Mouse (Mus musculus): Measurements from ENCODE around the gene Opn1sw. TPM values are rescaled to one million over a fixed set of nuclear protein-coding genes. Genes with fewer than 3 reads are reported as not detected.

Opn1sw gene
- total RNA-seq (2023; ENCODE audit: inconsistent age): not detected in 4 replicates

GRCm38 (mm10) chr6:29388052-29388518 is at the start of gene Opn1sw:
Opn1sw (minus strand) TSS chr6:29388468.

DNA sequence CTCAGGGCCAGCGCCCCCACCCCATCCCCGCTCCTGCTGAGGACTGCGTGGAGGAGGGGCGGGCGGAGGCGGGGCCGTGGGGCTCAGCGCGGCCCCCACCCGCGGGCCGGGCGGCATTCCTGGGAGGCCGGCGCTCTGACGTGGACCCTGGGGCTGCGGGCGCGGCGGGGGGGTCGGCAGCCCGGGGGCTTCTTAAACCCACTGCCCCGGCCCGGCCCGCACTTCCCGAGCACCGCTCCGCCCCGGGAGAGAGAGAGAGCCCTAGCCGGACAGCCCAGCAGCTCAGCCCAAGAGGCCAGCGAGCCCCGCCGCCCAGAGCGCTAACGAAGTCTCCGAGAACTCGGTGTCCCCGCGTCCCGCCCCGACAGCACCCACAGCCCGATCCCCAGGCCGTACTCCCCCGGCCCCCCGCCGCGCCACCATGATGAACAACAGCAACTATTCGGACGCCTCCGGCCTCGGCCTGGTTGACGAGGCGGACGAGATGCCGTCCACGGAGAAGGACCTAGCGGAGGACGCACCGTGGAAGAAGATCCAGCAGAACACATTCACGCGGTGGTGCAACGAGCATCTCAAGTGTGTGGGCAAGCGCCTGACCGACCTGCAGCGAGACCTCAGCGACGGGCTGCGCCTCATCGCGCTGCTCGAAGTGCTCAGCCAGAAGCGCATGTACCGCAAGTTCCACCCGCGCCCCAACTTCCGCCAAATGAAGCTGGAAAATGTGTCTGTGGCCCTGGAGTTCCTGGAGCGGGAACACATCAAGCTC is 45.0 kb upstream of the Opn1sw start, which contains the start of gene Flnc:
TSS of gene Flnc (plus strand) at position 219 of the 766 bp plus-strand sequence.

DNA sequence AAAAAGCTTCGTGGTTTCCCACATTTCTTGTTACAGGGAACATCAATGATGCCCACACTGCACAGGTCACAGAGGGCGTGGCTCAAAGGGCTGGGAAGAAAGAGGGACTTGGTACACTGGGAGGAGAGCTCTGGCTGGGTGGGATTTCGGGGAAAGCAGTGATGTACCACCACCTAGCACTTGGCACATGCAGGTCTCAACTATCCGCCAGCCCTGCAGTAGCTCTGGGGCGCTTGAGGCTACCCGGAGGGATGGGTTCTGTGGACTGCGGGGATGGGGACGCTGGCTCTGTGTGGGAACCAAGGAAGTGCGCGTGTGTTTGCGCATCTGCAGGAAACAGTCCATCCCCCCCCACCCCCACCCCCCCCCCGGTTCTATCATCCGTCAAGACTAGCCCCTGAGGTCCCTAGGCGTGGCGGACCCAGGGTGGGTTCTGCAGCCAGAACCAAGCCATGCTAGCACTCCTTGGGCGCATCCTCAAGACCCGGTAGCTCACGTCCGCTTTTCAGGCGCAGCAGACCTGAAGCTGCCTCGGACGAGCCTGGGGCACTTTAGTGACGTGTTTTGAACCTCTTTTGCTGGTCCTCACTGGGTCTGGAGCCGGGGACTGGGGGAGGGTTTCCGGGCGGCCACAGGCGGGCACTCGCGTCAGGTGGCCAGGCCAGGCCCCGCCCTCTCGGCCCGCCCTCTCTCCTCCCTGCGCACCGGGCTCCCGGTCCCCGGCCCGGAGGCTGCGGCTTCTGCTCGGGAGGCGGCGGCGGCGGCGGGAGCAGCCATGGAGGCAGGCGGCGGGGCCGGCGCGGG is 7.8 kb upstream of the Opn1sw start, which contains the start of gene Ccdc136:
TSS of gene Ccdc136 (plus strand) at position 400 of the 804 bp plus-strand sequence.

DNA sequence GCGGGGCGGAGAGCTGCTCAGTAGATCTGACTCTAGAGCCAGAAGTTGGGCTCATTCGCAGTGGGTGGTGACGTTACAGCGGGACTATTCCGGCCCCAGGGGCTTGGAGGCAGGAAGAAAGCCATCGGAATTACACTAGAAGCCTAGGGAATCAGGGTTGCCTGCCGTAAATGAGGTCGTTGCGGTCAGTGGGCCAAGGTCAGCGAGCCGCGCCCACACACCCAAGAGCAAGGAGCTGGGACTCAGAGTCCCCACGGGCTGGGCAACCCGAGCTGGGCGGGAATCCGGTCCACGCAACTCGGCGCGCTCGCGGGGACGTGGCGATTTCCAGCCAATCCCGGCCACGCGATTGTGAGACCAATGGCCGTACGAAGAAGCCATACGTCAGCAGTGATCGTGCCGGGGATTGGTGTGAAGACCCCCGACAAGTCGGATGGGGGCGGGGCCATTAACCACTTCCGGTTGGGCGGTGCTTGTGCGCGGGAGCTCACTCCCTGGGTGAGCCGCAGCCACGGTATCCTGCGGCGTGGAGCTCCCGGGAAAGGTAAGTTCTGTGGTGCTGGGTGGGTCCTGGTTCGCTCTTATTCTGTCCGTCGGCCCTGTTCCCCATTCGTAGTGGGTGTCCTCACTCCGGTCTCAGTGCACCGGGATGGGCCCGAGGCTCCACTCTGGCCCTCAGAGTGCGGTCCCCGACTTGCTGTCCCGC is 40.5 kb downstream of the Opn1sw start, which contains the start of gene Calu:
TSS of gene Calu (plus strand) at position 405 of the 706 bp plus-strand sequence.

Other genes with a start within 250 kb of the Opn1sw start
- 83.3 to 110 TPM (median 99.1 TPM) in 4 replicates for gene Rbm28, start 223.5 kb downstream of the Opn1sw start, total RNA-seq (2023; ENCODE audit: inconsistent age)
- 0.15 to 0.35 TPM (median 0.18 TPM) in 3 of 4 replicates, not detected in the other for gene Prrt4, start 208.9 kb downstream of the Opn1sw start, total RNA-seq (2023; ENCODE audit: inconsistent age)
- 50.0 to 66.5 TPM (median 62.4 TPM) in 4 replicates for gene Impdh1, start 172.1 kb downstream of the Opn1sw start, total RNA-seq (2023; ENCODE audit: inconsistent age)
- 19.0 to 23.3 TPM (median 19.3 TPM) in 4 replicates for gene Hilpda, start 116.0 kb downstream of the Opn1sw start, total RNA-seq (2023; ENCODE audit: inconsistent age)
- gene Fam71f2, start 108.9 kb downstream of the Opn1sw start, total RNA-seq (2023; ENCODE audit: inconsistent age): 1.4 to 2.6 TPM in 2 of 4 replicates, not detected in the others
- gene Fam71f1, start 69.3 kb downstream of the Opn1sw start, total RNA-seq (2023; ENCODE audit: inconsistent age): not detected in 4 replicates
- 44.1 to 51.6 TPM (median 49.2 TPM) in 4 replicates for gene Calu, start 40.4 kb downstream of the Opn1sw start, total RNA-seq (2023; ENCODE audit: inconsistent age)
- gene Ccdc136, start 7.8 kb upstream of the Opn1sw start, total RNA-seq (2023; ENCODE audit: inconsistent age): not detected in 4 replicates
- 0.06 TPM in 1 of 4 replicates, not detected in the others for gene Flnc, start 44.8 kb upstream of the Opn1sw start, total RNA-seq (2023; ENCODE audit: inconsistent age)
- 198 to 223 TPM (median 219 TPM) in 4 replicates for gene Atp6v1f, start 79.2 kb upstream of the Opn1sw start, total RNA-seq (2023; ENCODE audit: inconsistent age)
- gene Atp6v1fnb, start 83.0 kb upstream of the Opn1sw start, total RNA-seq (2023; ENCODE audit: inconsistent age): 7.5 to 11.0 TPM (median 7.8 TPM) in 4 replicates
- 1.2 TPM in 1 of 4 replicates, not detected in the others for gene Kcp, start 119.5 kb upstream of the Opn1sw start, total RNA-seq (2023; ENCODE audit: inconsistent age)
- gene Irf5, start 138.2 kb upstream of the Opn1sw start, total RNA-seq (2023; ENCODE audit: inconsistent age): 252 to 274 TPM (median 255 TPM) in 4 replicates
- gene Tnpo3, start 221.4 kb upstream of the Opn1sw start, total RNA-seq (2023; ENCODE audit: inconsistent age): 71.8 to 80.2 TPM (median 75.9 TPM) in 4 replicates

Data from B cell, adult (primary cell).